Mouse (Mus musculus) left cerebral cortex, postnatal 25 days (tissue): ENCODE data around the gene Tango2. TPM values are rescaled to one million over a fixed set of nuclear protein-coding genes. Genes with fewer than 3 reads are reported as not detected.

Source experiments
- DNase-seq, 2 experiments: peaks; one replicate each; pipeline ENCODE4 v3.0.0; 2022; ENCODE audit warnings: low spot score in 2 of 2, mixed read lengths in 1 of 2
- intact Hi-C: fragments of 180-260 bp; cut with DNase I; formaldehyde crosslinking; loops from one replicate; pipeline ENCODE4 v1.15.1; 2025
- total RNA-seq, 2 experiments: library from RNA; stranded (reverse); gene quantifications; 2 replicates each; pipeline ENCODE4 v1.2.3; 2021

Gene Tango2
- total RNA-seq, 2 experiments from 2014 or later: 145 to 159 TPM

DNA sequence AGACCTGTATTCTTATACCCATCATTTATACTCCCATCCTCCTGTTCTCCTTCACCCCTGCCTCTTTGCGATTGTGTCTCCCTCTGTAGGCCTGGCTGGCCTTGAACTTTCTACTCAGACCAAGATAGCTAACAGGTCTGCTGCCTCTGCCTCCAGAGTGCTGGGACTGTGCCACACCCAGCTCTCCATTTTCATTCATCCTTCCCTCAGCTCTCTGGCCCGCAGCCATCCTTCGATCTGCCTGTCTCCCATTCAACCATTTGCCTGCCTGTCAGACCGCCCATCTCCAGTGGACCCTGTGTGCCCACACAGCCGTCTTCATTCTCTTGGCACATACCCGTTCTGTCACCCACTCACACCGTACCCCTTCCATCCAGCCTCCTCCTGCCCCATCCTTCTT lies 36.3 kb upstream of the Tango2 start:
- peak in 1 of 2 experiments; percentile 57 for DNase-seq
- intact Hi-C loops: no loop called here

DNA sequence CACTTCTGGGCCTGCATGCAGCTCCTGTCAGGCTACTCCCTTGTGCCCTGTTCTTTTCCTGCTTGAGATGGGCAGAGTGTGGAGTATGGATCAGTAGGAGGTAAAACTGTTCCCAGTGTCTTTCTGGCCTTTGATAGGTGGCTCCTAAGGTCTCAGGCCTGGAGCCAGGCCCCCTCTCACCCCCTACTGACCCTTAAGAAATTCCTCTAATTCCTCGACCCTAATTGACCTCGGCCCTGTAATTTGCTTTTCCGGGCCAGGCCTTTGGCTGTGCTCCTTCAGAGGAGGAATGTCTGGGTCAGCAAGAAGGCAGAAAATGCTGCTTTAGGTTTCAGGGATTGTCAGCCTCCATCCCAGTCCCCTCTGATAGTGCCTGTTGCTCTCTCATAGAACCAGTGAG lies 35.9 kb upstream of the Tango2 start:
- DNase-seq: no peak
- intact Hi-C loops: no loop called here

DNA sequence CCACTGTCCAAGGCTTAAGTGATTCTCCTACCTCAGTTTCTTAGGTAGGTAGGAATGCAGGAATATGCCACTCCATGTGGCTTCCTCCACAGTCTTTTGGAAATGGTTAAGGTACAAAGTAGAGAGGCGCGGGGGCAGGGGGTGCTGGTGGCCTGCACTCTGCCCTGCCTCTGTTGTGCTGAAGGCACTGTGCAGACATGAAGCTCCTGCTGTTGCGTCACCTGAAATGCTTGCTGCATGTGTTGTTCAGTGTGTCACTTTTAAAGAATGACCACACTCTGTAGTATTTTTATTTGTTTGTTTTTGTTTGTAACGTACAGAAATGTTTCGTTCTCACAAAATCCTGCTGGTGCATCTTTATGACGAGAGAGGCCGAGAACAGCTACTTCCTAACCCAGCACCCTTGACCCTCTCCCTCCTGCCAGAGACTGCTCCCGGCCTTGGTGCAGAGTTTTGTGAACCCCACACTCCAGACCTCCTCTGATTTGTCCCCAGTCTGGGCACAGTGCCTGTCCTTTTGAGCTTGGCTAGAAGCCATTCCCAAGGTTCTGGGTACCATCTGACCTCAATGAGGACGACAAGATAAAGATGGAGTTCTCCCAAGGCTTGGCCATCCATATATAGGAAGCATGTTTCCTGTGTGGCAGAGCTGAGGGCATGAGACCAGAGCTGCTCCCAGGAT lies 35.3 kb upstream of the Tango2 start:
- no peak for DNase-seq
- intact Hi-C loops: no loop called here

DNA sequence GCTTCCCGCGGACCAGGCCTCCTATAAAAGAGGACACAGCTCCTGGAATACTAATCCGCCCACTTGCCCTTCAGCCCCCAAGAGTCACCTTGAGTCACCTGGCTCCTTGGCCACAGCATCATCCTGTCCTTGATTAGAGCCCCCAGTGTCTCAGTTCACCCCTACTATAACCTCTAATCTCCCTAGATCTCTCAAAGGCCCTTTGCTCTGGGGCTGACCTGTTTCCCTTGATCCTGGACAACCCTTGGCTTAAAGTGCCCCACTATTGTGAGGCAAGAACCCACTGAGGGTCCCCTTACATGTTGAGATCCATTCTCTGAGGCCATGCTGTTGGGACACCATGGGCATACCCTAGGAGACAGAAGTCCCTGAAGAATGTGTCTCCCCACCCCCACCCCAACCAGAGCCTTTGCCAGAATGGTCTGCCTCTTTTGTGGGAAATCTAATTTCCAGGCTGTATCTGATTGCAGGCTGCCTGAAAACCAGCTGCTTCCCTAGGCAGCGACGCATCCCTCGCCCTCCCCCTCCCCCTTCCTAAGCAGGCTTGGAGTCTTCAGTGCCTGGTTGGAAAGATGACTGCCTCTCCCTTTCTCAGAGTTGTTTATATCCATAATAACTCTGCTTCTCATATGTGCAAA lies 33.8 kb upstream of the Tango2 start:
- DNase-seq: no peak
- intact Hi-C loops: no loop called here

DNA sequence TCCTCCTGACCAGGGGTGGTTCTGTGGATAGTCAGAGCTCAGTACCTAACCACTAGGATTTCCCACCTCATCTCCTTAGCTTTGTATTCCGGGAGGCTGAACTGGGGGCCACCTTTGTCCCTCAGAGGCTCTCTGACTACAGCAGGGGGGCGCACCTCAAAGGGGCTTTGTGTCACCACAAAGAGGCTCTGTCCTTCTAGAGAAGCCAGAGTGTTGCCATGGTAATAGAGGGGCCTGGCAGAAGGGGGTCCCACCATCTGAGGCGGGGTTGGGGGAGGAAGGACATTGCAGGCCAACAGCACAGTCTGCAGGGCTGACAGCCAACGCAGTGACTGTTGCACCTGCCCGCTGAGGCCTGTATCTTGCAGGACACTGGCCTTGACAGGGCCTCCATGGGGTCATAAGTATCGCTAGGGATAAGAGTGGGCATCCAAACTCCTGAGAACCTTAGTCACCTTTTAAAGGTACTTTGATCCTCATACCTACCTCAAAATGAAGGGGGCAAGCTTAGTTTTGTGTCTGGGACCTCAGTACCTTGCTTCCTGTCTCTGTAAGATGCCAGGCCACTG lies 32.7 kb upstream of the Tango2 start:
- intact Hi-C loops: no loop called here

DNA sequence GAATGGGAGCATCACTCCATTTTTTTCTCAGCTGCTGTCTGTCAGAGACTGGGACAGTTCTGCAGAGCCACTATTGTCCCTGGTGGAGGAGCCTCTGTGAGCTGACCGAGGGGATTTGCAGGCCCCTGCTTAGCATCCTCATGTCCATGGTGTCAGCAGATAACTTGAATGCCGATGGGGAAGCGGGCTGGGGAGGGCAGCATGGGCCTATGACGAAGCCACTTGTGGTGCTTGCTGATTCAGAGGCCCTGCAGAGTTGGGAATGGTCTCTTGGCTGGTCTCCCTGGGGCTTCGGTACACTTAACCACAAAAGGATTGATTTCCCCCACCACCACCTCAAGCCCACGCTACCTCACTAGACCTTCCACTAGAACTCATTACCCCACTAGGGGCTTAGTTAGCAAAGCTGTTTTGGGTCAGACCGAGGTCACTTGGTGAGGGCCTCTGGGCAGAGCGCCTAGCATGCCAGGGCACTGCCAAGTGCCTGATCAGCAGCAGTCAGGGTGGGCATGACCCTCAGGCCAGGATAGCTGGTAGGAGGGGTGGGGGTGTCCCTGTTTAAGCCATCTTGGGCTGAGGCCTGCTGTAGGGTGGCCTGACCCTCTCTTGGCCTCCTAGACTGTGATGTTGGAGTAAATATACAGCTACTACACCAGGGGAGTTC lies 31.6 kb upstream of the Tango2 start:
- no peak for DNase-seq
- intact Hi-C loops: no loop called here

More for the DNA sequence above, 32.7 kb upstream of the Tango2 start:
- DNase-seq: no peak

DNA sequence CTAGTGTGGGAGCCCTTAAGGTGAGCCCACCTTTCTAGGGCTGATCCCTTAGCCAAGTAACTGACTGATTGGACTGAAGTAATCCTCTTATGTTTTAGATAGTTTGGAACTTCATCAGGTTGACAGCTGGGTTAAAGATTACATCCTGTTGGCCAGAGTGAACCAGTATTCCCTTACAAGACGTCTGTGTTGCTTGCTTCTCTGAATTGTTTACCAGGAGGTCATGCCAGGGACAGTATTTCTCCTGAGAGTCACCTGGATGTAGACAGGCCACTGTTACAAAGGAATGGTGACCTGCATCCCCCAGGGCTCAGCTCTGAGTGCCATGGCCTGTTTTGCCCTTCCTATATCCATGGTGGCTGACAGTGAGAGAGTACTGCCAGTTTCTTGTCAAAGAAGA lies 30.6 kb upstream of the Tango2 start:
- intact Hi-C loops: no loop called here
- no peak for DNase-seq

DNA sequence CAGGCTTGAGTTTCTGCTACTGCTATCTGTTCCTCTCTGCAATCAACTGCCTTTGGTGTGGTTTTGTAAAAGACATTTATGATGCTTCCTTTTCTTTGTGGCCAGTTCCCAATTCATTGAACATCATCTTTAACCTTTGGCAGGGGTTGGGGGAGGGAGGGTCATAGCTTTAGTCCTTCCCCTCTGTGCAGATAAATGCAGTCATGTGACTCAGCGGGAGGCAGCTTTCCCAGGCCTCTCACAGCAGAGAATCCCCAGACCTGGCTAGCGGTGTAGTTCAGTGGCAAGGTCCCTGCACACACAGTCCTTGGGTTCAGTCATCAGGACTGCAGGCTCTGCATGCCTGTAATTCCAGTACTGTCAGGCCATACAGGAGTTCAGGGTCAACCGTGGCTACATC lies 29.3 kb upstream of the Tango2 start:
- intact Hi-C loops: no loop called here
- no peak for DNase-seq

DNA sequence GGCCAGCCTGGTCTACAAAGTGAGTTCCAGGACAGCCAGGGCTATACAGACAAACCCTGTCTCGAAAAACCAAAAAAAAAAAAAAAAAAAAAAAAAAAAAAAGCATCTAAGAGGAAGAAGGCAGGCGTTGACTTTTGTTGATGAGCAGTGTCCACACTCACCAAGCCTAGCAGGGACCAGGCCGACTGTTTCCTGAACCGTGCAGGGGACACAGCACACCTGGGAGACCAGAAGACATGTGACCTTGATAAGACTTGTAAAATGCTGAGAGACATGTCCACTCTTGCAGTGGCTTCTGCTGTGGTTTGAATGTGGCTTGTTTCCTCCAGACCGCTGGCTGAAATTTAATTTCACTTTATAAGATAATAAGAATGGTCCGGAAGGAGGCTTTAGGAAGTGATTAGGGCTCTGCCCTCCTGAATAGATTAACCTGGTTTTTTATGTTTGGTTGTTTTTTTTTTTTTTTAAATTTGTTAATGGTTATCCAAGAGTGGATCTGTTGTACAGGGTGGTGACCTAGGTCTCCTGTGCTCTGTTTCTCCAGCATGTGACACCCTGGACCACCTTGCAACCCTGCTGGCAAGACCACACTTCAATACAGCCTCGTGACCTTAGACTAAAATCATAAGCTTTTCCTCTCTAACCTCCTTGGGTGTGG lies 28.5 kb upstream of the Tango2 start:
- no peak for DNase-seq
- intact Hi-C loops: no loop called here

DNA sequence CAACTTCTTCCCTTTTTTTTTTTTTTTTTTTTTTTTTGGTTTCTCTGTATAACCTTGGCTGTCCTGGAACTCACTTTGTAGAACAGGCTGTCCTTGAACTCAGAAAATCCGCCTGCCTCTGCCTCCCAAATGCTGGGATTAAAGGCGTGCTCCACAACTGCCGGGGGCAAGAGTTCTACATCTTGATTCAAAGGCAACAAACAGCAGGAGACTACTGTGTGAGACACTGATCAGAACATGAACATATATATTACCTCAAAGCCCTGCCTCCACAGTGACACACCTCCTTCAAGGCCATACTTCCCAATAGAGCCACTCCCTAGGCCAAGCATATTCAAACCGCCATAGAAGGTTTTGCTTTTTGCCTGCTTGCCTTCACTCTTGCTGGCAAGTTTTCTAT lies 25.7 kb upstream of the Tango2 start:
- DNase-seq: no peak
- intact Hi-C loops: no loop called here

DNA sequence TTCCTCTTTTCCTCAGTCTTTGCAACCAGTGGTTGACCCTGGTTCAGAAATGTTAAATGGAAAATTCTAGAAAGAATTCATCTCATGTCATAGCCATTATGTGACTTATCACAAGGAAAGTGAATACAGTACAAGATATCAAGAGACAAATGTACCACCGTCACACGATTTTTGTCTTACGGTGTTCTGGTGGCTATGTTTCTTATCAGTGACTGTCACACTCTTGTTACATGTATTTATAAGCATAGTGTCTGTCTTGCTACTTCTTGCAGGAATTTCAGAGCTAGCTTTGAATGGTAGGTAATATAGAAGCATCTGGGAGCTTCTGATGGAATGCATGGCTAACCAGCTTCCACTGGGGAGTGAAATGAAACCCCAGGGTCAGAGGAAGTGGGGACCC lies 22.3 kb upstream of the Tango2 start:
- intact Hi-C loops: no loop called here
- DNase-seq: no peak

DNA sequence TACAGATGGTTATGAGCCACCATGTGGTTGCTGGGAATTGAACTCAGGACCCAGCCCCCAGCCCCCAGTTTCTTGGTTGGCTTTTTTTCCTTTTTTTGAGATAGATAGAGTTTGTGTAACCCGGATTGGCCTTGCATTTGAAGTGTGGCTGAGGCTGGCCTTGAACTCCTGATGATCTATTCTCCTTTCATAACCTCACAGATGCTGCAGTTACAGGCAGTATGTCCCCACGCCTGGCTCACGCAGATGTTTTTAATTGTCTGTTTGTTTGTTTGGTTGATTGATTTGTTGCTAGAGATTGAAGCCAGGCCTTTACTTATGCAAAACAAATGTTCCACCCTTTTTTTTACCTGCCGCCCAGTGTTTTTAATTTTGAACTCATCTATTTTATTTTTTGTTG lies 18.9 kb upstream of the Tango2 start:
- intact Hi-C loops: no loop called here
- no peak for DNase-seq

DNA sequence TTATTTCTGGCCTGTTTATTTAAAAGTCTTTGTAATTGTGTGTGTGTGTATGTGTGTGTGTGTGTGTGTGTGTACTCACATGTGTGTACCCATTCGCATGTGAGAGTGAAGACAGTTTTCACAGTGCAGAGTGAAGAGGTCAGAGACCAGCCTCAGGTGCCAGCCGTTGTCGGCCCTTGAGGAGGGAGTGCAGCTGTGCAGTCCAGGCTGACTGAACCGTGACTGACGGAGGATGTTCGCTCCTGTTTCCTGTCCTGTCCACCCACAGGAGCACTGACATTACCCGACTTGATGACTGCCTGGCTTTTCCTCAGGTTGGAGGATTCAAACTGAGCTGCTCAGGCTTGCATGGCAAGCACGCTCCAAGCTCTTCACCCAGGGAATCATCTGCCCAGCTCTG lies 15.0 kb upstream of the Tango2 start:
- intact Hi-C loops: no loop called here
- DNase-seq: no peak

DNA sequence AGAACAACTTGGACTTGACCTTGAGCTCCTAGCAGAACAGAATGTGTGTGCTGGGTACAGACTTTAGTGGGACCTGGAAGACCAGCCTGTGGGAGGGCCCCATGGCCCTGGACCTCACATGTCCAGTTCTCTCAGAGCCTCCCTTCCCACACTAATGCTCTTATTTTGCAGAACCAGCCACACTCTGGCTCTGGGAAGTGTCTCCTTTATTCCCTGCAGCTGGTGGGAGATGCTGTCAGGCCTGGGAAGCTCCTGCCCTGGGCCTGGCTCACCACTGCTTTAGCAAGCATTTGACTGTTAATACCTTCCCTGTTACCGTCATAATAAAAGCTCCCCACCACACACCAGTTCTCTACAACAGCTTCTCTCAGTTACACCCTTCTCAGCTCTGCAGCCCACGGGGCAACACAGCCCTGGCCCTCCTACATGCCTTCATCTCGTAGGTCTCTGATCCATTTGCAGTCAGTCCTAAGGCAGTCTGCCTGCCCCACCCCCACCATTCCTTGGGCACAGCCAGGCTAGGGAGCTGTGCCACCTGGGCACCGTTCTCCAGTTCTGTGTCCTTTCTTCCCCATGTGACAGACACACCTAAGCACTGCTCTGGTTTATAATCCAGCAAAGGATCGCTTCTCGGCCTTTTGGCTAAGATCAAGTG lies 12.4 kb upstream of the Tango2 start:
- DNase-seq: peak in 1 of 2 experiments; percentile 55
- intact Hi-C loops: no loop called here

DNA sequence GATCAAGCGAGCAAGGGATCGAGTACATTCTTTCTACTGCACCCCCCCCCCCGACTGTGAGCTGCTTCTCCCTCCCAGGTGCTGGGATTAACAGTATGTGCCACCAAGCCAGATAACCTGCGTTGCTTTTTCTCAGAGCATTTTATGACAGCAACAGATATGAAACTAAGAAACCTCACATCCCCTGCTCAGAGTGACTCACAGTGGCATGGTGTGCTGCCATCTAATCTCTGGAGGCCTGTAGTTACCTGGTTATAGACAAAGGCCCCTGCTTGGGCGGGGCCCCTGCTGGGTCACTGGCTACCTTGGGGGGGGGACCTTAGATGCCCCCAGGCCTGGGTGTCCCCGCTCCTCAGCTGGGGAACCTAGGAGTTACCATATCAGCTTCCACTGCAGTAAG lies 10.1 kb upstream of the Tango2 start:
- intact Hi-C loops: no loop called here
- DNase-seq: no peak

DNA sequence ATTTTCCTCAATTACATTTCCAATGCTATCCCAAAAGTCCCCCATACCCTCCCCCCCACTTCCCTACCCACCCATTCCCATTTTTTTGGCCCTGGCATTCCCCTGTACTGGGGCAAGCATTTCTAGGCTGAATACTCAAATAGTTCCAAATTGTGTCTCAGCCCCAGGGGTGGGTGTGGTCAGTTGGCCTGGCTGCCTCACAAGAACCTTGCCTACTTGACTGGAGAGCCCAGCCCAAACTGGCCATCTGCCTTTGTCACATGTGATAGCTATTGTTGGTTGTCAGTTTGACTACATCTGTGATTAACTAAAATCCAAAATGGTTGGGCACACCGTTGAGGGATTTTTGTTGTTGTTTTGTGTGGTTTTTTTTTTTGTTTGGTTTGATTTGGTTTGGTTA lies 9.1 kb upstream of the Tango2 start:
- DNase-seq: no peak
- intact Hi-C loops: no loop called here

DNA sequence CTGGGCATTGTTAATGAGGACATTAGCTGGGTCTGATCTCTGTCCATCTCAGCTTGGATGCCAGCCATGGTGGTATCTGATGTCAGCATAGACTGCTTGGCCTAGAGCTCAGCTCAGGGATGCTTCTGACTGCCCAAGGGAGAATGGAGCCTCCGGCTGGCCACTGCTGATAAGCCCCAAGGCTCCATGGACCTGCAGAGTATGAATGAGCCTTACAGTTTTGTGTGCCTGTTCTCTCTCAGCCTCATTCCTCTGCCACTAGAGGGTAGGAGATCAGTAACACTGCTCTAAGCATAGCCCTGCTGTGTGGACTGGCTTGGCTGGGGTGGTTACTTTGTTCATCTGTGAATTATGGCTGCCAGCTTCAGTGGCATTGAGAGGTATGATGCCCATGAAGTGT lies 5.2 kb upstream of the Tango2 start:
- intact Hi-C loops: loop anchor here (2.0 kb wide), 1 partner anchor 54 kb away; no protein-coding TSS in a partner anchor
- DNase-seq: no peak

DNA sequence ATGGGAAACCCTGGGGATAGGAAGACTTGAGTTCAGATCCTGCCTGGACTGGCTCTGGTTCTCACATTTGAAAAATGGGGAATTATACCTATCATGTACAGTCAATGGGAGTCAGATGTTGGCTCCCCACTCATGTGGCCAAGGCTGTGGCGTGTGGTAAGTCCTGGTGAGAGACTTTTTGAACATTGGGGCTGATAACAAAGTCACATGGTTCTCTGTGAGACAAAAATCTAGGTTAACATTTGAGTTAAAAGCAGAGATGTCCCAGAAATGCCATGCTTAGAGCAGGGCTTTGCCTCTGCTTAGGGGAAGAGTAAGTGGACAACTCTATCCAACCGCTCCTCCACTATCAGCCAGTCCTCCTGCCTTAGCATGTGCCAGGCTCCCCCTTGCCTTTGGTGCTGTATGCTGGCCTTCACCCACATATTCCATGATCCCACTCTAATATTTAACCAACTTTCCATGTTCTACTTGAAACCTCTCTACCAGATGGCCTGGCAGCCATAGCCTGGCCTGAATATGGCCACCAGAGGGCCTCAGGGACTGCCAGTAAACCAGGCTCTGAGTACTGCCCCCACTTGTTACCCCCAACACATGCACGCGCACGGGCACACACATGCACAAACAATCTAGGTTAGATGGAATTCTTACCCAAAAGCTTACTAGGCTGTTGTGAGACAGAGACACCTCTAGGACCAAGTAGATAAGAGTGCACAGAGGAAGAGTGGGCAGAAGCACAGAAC lies 3.6 kb upstream of the Tango2 start:
- intact Hi-C loops: loop anchor here (2.0 kb wide), 1 partner anchor 55 kb away; no protein-coding TSS in a partner anchor
- peak in 1 of 2 experiments; percentile 55 for DNase-seq

DNA sequence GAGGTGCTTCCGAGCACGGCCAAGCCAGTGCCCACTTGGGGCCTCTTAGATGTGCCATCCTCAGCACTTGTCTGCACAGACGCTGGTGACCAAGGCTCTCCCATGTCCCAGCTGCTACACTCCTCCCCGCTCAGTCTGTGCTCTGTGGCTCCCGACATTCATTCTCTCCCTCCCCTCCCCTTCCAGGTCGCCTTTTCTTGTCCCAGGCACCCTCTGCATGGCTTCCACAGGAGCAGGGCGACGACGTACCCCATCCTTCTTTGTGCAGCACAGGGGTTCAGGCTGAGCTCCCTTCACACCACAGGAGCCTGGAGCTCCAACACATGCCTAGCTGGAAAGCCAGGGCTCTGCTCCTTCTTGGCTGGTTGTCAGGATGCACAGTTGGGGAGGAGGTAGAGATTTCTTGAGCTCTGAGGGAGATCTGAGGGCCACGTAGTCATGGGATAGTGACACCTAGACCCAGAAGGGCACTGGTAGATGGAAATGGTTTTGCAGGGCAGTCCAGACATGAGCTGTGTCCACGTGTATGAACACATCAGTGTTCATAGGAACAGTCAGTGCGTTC lies 1.9 kb upstream of the Tango2 start:
- intact Hi-C loops: no loop called here
- no peak for DNase-seq
